9 mouse cellular contexts compared by ENCODE assay signal in the genomic region with DNA sequence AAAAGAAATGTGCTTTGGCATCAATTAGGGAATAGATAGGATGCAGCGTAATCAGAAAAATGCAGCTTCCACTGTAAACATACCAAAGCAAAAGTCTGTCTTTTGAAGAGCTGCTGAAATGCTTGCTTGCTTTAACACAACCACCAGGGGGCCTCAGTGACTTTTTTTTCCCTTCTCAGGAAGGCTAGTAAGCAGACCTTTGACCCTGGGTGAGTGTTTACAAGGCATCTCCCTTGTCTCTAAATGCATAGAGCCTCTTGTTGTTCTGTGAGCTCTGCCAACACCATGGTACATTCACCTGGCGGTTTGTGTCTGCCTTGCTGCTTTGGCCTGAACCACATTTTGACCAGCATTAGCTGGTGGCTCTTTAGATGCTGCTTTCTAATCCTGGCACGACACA.
DNase-seq lines count a peak whose midpoint lies in the region; ATAC-seq and TF ChIP-seq lines count a peak whose summit lies in the region.
"Had no signal": no experiment of that assay in that cellular context is flagged by ENCODE, and none has a peak within 500 bp of the region (broad histone marks: within the 10 kb centered on the region; RNA-seq: fewer than 3 reads in every experiment).

No protein-coding gene starts in this region.

- no peak overlapping the region for H3K4me2 ChIP-seq in liver, embryonic 11.5 days
- H3K4me2 ChIP-seq: lung, embryonic 15.5 days had no signal

- H3K79me2 ChIP-seq in liver, adult 2 months (ENCODE audit: control insufficient read depth, insufficient read depth, low read length) = no peaks in the 10 kb centered on the region

- 25% methylated on average over 3 of the region's 3 CpGs for WGBS in liver, adult 2 months
- WGBS in liver, embryonic 11.5 days = 64% methylated on average over 3 of the region's 3 CpGs

- H3K27me3 ChIP-seq in liver, adult 2 months (ENCODE audit: control insufficient read depth, insufficient read depth, low read length) = no peaks in the 10 kb centered on the region
- H3K27me3 ChIP-seq in liver, embryonic 11.5 days (replicated peaks; ENCODE audit: control insufficient read depth, insufficient read depth, low read length) = no peaks in the 10 kb centered on the region
- H3K27me3 ChIP-seq: lung, embryonic 15.5 days had no signal

- H3K27ac ChIP-seq in liver, adult 2 months (replicated peaks; ENCODE audit: insufficient read depth, low read depth, low read length) = no peak overlapping the region
- H3K27ac ChIP-seq in liver, embryonic 11.5 days (ENCODE audit: low read depth, low read length) = no peak overlapping the region
- H3K27ac ChIP-seq: lung, embryonic 15.5 days had no signal

- no peak overlapping the region for H3K9ac ChIP-seq in liver, adult 2 months (ENCODE audit: low read depth, low read length)
- no peak overlapping the region for H3K9ac ChIP-seq in liver, embryonic 11.5 days (ENCODE audit: low read depth, low read length)
- H3K9ac ChIP-seq: lung, embryonic 15.5 days had no signal

- no peaks in the 10 kb centered on the region for H3K9me3 ChIP-seq in liver, embryonic 11.5 days (ENCODE audit: control insufficient read depth, low read length)
- H3K9me3 ChIP-seq: lung, embryonic 15.5 days had no signal

- no peaks in the 10 kb centered on the region for H3K36me3 ChIP-seq in liver, adult 2 months (ENCODE audit: control insufficient read depth, insufficient read depth, low read length)
- H3K36me3 ChIP-seq in liver, embryonic 11.5 days (ENCODE audit: control insufficient read depth, insufficient read depth, low read length) = no peaks in the 10 kb centered on the region
- H3K36me3 ChIP-seq: lung, embryonic 15.5 days had no signal

- ATAC-seq in liver, embryonic 11.5 days (replicated peaks; ENCODE audit: low FRiP score) = no peak

- TF ChIP-seq CTCF in liver, adult 2 months (IDR thresholded peaks at IDR 0.05; ENCODE audit: low read depth, low read length) = peak; percentile 55

- DNase-seq in cerebellum, adult 18-20 months = peak; percentile 6 to 7
- no peak for DNase-seq in cerebellum, adult 9-11 months
- DNase-seq in liver, adult 2 months (ENCODE audit: extremely low read depth, low read depth, low spot score) = peak; percentile 72
- DNase-seq in liver, embryonic 11.5 days (ENCODE audit: low spot score) = no peak
- DNase-seq in c-Kit-positive CD71-negative TER-119-negative erythroid progenitor cells, embryonic 14.5 days (ENCODE audit: low read depth) = peak; percentile 9
- DNase-seq in induced T-regulatory cell, adult 2 months (ENCODE audit: low read depth) = peak; percentile 2
- DNase-seq in lung, postnatal 25 days (ENCODE audit: low spot score) = peak; percentile 4
- no peak for DNase-seq in urinary bladder, postnatal 36 days (ENCODE audit: low spot score in 2 of 2)

- no peak for TF ChIP-seq POLR2A in liver, adult 2 months (IDR thresholded peaks at IDR 0.05; ENCODE audit: extremely low read depth, insufficient read depth, low read length)

- no peak overlapping the region for H3K4me3 ChIP-seq in liver, adult 2 months (ENCODE audit: insufficient read depth, low read depth, low read length)
- no peak overlapping the region for H3K4me3 ChIP-seq in liver, embryonic 11.5 days (ENCODE audit: low read depth, low read length)
- H3K4me3 ChIP-seq: lung, embryonic 15.5 days had no signal

- peaks cover 2% of the 10 kb centered on the region; the same call in 1 of the 2 replicates for H3K4me1 ChIP-seq in liver, adult 2 months (ENCODE audit: control insufficient read depth, insufficient read depth, low read length)
- H3K4me1 ChIP-seq in liver, embryonic 11.5 days (replicated peaks; ENCODE audit: control insufficient read depth, insufficient read depth, low read length) = no peaks in the 10 kb centered on the region
- H3K4me1 ChIP-seq: lung, embryonic 15.5 days had no signal

Comparison
In these comparisons a context has a peak if more than half of its experiments do, and no peak if none do; other contexts are left out.
1. DNase-seq: peak in cerebellum, adult 18-20 months (2 of 2), liver, adult 2 months (single experiment), c-Kit-positive CD71-negative TER-119-negative erythroid progenitor cells, embryonic 14.5 days (single experiment), induced T-regulatory cell, adult 2 months (single experiment) and lung, postnatal 25 days (single experiment); none in cerebellum, adult 9-11 months (single experiment), liver, embryonic 11.5 days (single experiment) and urinary bladder, postnatal 36 days (0 of 2).